Mouse (Mus musculus): Measurements from ENCODE around the gene Nipal3. TPM values are rescaled to one million over a fixed set of nuclear protein-coding genes. Genes with fewer than 3 reads are reported as not detected.

Nipal3 gene
- polyA plus RNA-seq, 1 experiment from 2014 or later = 4.5 TPM

DNA sequence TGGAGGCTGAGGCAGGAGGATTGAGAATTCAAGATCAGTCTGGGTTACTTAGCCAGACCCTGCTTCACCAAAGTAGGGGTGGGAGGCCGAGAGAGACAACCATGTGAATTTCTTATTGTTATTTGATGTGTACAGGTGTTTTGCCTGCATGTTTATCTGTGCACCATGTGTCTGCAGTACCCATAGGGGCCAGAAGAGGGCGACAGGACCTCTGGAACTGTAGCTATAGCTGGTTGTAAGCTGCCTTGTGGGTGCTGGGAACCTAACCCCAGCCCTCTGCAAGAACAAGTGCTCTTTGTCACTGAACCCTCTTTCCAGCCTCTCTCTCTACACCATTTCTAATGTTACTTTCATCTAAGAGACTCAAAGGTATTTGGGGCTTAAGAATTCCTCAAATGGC is 35.4 kb upstream of the Nipal3 start:
- Histone ChIP-seq H3K27me3 (replicated peaks; ENCODE audit: control insufficient read depth, insufficient read depth, low read length) (peaks cover 3% of the 10 kb centered on the region; the same call in 1 of the 2 replicates), H3K9ac (ENCODE audit: low read depth, low read length) (no peak overlapping the region), H3K4me1 (replicated peaks; ENCODE audit: control insufficient read depth, insufficient read depth, low read length) (no peaks in the 10 kb centered on the region), H3K9me3 (ENCODE audit: control insufficient read depth, low read length) (peaks cover 6% of the 10 kb centered on the region), H3K27ac (ENCODE audit: low read depth, low read length) (no peak overlapping the region), H3K4me3 (ENCODE audit: low read depth, low read length) (no peak overlapping the region), H3K36me3 (ENCODE audit: control insufficient read depth, insufficient read depth, low read length) (no peaks in the 10 kb centered on the region), H3K4me2 (no peak overlapping the region)
- ATAC-seq (replicated peaks; ENCODE audit: low FRiP score) (no peak), DNase-seq (ENCODE audit: low spot score) (no peak)
- 51% methylated on average over 2 of the region's 2 CpGs for WGBS

- peaks cover 6% of the 10 kb centered on the region for H3K9me3 ChIP-seq (ENCODE audit: control insufficient read depth, low read length)
- no peak overlapping the region for H3K9ac ChIP-seq (ENCODE audit: low read depth, low read length)
- DNase-seq (ENCODE audit: low spot score) = no peak
These were observed 31.3 kb upstream of the Nipal3 start for GRCm38 (mm10) chr4:135526039-135526710.

GRCm38 (mm10) chr4:135525057-135525456 is 30.2 kb upstream of the Nipal3 start:
- Histone ChIP-seq H3K4me3 (ENCODE audit: low read depth, low read length) (no peak overlapping the region), H3K4me1 (replicated peaks; ENCODE audit: control insufficient read depth, insufficient read depth, low read length) (no peaks in the 10 kb centered on the region), H3K4me2 (no peak overlapping the region), H3K9ac (ENCODE audit: low read depth, low read length) (no peak overlapping the region), H3K36me3 (ENCODE audit: control insufficient read depth, insufficient read depth, low read length) (no peaks in the 10 kb centered on the region), H3K27ac (ENCODE audit: low read depth, low read length) (no peak overlapping the region), H3K9me3 (ENCODE audit: control insufficient read depth, low read length) (peaks cover under 1% of the 10 kb centered on the region; the same call in 1 of the 2 replicates), H3K27me3 (replicated peaks; ENCODE audit: control insufficient read depth, insufficient read depth, low read length) (peaks cover 3% of the 10 kb centered on the region; the same call in 1 of the 2 replicates)
- ATAC-seq (replicated peaks; ENCODE audit: low FRiP score) = no peak
- DNase-seq (ENCODE audit: low spot score) = no peak
- 63% methylated on average over 12 of the region's 12 CpGs for WGBS

More at GRCm38 (mm10) chr4:135526039-135526710, 31.3 kb upstream of the Nipal3 start:
- no peaks in the 10 kb centered on the region for H3K4me1 ChIP-seq (replicated peaks; ENCODE audit: control insufficient read depth, insufficient read depth, low read length)
- no peak overlapping the region for H3K27ac ChIP-seq (ENCODE audit: low read depth, low read length)
- peaks cover 3% of the 10 kb centered on the region; the same call in 1 of the 2 replicates for H3K27me3 ChIP-seq (replicated peaks; ENCODE audit: control insufficient read depth, insufficient read depth, low read length)
- H3K4me2 ChIP-seq = no peak overlapping the region
- ATAC-seq (replicated peaks; ENCODE audit: low FRiP score) = no peak
- WGBS = 40% methylated on average over 14 of the region's 14 CpGs
- H3K36me3 ChIP-seq (ENCODE audit: control insufficient read depth, insufficient read depth, low read length) = no peaks in the 10 kb centered on the region
- no peak overlapping the region for H3K4me3 ChIP-seq (ENCODE audit: low read depth, low read length)

GRCm38 (mm10) chr4:135523939-135524338 is 29.1 kb upstream of the Nipal3 start:
- peaks cover 3% of the 10 kb centered on the region; the same call in 1 of the 2 replicates for H3K27me3 ChIP-seq (replicated peaks; ENCODE audit: control insufficient read depth, insufficient read depth, low read length)
- H3K9ac ChIP-seq (ENCODE audit: low read depth, low read length) = no peak overlapping the region
- H3K4me3 ChIP-seq (ENCODE audit: low read depth, low read length) = no peak overlapping the region
- no peak overlapping the region for H3K27ac ChIP-seq (ENCODE audit: low read depth, low read length)
- H3K4me1 ChIP-seq (replicated peaks; ENCODE audit: control insufficient read depth, insufficient read depth, low read length) = no peaks in the 10 kb centered on the region
- no peaks in the 10 kb centered on the region for H3K36me3 ChIP-seq (ENCODE audit: control insufficient read depth, insufficient read depth, low read length)
- 21% methylated on average over 6 of the region's 7 CpGs for WGBS
- DNase-seq (ENCODE audit: low spot score) (no peak), ATAC-seq (replicated peaks; ENCODE audit: low FRiP score) (no peak)
- no peak overlapping the region for H3K4me2 ChIP-seq
- H3K9me3 ChIP-seq (ENCODE audit: control insufficient read depth, low read length) = no peaks in the 10 kb centered on the region

GRCm38 (mm10) chr4:135520421-135520820 is 25.6 kb upstream of the Nipal3 start:
- no peak for ATAC-seq (replicated peaks; ENCODE audit: low FRiP score)
- Histone ChIP-seq H3K27ac (ENCODE audit: low read depth, low read length) (no peak overlapping the region), H3K36me3 (ENCODE audit: control insufficient read depth, insufficient read depth, low read length) (no peaks in the 10 kb centered on the region), H3K4me1 (replicated peaks; ENCODE audit: control insufficient read depth, insufficient read depth, low read length) (no peaks in the 10 kb centered on the region), H3K9me3 (ENCODE audit: control insufficient read depth, low read length) (no peaks in the 10 kb centered on the region), H3K27me3 (replicated peaks; ENCODE audit: control insufficient read depth, insufficient read depth, low read length) (no peaks in the 10 kb centered on the region), H3K4me3 (ENCODE audit: low read depth, low read length) (no peak overlapping the region), H3K4me2 (no peak overlapping the region), H3K9ac (ENCODE audit: low read depth, low read length) (no peak overlapping the region)
- no peak for DNase-seq (ENCODE audit: low spot score)
- 69% methylated on average over 9 of the region's 9 CpGs for whole genome bisulfite sequencing

GRCm38 (mm10) chr4:135518135-135518534 is 23.3 kb upstream of the Nipal3 start:
- ATAC-seq (replicated peaks; ENCODE audit: low FRiP score) (no peak), DNase-seq (ENCODE audit: low spot score) (no peak)
- H3K36me3 ChIP-seq (ENCODE audit: control insufficient read depth, insufficient read depth, low read length) = no peaks in the 10 kb centered on the region
- no peaks in the 10 kb centered on the region for H3K9me3 ChIP-seq (ENCODE audit: control insufficient read depth, low read length)
- H3K27ac ChIP-seq (ENCODE audit: low read depth, low read length) = no peak overlapping the region
- no peak overlapping the region for H3K9ac ChIP-seq (ENCODE audit: low read depth, low read length)
- H3K4me3 ChIP-seq (ENCODE audit: low read depth, low read length) = no peak overlapping the region
- no peaks in the 10 kb centered on the region for H3K4me1 ChIP-seq (replicated peaks; ENCODE audit: control insufficient read depth, insufficient read depth, low read length)
- 72% methylated on average over 12 of the region's 12 CpGs for WGBS
- no peak overlapping the region for H3K4me2 ChIP-seq
- H3K27me3 ChIP-seq (replicated peaks; ENCODE audit: control insufficient read depth, insufficient read depth, low read length) = no peaks in the 10 kb centered on the region

- H3K36me3 ChIP-seq (ENCODE audit: control insufficient read depth, insufficient read depth, low read length) = no peaks in the 10 kb centered on the region
- H3K4me2 ChIP-seq = no peak overlapping the region
- 50% methylated on average over 15 of the region's 15 CpGs for WGBS
- no peaks in the 10 kb centered on the region for H3K27me3 ChIP-seq (replicated peaks; ENCODE audit: control insufficient read depth, insufficient read depth, low read length)
- no peaks in the 10 kb centered on the region for H3K4me1 ChIP-seq (replicated peaks; ENCODE audit: control insufficient read depth, insufficient read depth, low read length)
- ATAC-seq (replicated peaks; ENCODE audit: low FRiP score) = no peak
- no peak overlapping the region for H3K9ac ChIP-seq (ENCODE audit: low read depth, low read length)
- no peak overlapping the region for H3K27ac ChIP-seq (ENCODE audit: low read depth, low read length)
- H3K9me3 ChIP-seq (ENCODE audit: control insufficient read depth, low read length) = no peaks in the 10 kb centered on the region
- peak; percentile 50 for DNase-seq (ENCODE audit: low spot score)
- no peak overlapping the region for H3K4me3 ChIP-seq (ENCODE audit: low read depth, low read length)
These were observed 21.8 kb upstream of the Nipal3 start for GRCm38 (mm10) chr4:135516351-135517316.

GRCm38 (mm10) chr4:135514925-135515324 is 20.1 kb upstream of the Nipal3 start:
- 69% methylated on average over 14 of the region's 14 CpGs for WGBS
- Histone ChIP-seq H3K9me3 (ENCODE audit: control insufficient read depth, low read length) (no peaks in the 10 kb centered on the region), H3K4me1 (replicated peaks; ENCODE audit: control insufficient read depth, insufficient read depth, low read length) (no peaks in the 10 kb centered on the region), H3K9ac (ENCODE audit: low read depth, low read length) (no peak overlapping the region), H3K27me3 (replicated peaks; ENCODE audit: control insufficient read depth, insufficient read depth, low read length) (no peaks in the 10 kb centered on the region), H3K4me2 (no peak overlapping the region), H3K4me3 (ENCODE audit: low read depth, low read length) (no peak overlapping the region), H3K36me3 (ENCODE audit: control insufficient read depth, insufficient read depth, low read length) (no peaks in the 10 kb centered on the region), H3K27ac (ENCODE audit: low read depth, low read length) (no peak overlapping the region)
- ATAC-seq (replicated peaks; ENCODE audit: low FRiP score) (no peak), DNase-seq (ENCODE audit: low spot score) (no peak)

Data from liver, embryonic 11.5 days (tissue).